Mouse (Mus musculus) urinary bladder, adult 18-20 months (tissue): ENCODE measurements around the gene Pkdrej.

ENCODE experiments used
- DNase-seq, 2 experiments: peaks; one replicate each; pipeline ENCODE4 v3.0.0; 2022; ENCODE audit warnings: low spot score in 2 of 2, mixed read lengths in 2 of 2

Pkdrej gene

DNA sequence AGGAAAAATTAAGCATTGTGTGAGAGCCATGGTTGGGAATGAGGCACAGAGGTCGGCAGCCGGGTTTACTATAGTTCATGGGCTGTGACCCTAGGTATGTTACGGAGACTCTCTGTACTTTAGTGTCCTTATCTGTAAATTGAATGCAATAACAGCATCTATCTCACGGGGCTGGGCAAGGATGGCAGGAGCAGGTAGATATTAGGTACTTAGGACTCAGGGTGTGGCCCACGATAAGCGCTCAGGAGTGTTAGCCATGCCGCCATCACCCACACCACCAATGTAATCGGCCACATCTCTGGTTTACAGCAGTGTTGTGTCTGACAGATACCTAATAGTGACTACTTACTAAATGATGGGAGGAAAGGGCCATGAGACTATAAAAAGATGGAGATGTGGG is 52.5 kb downstream of the Pkdrej start:
- DNase-seq: no peak

DNA sequence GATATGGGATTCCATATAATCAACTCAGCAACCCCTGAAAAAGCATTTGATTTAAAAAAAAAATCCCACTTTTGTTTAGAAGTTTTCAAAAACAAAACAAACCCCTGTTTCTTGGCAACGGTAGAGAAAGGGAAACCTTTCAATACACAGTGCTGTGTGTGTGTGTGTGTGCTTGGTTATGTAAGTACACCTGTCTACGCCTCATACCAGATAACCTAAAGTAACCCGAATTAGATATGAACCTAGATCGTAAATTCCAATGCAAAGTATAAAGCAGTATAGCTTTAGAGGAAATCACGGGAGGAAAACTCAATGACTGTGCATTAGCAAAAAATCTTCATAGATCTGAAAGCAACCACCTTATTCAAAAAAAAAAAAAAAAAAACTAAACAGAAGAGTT is 54.9 kb downstream of the Pkdrej start:
- no peak for DNase-seq

DNA sequence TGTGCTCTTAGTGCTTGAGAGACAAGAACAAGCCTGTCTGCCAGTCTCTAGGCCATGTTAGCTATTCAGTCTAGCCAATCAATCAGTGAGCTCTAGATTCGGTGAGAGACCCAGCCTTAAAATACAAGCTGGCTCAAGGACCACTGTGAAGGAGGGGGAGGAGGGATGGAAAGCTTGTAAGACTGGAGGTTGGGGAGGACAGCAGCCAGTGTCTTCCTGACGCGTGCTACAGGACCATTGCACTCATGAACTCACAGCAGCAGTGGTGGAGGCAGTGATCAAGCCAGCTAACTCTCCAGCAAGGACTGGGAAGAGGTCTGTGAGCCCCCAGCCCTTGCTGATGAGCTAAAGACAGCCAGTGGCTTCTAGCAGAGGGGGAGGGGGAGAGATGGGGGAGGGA is 56.5 kb downstream of the Pkdrej start:
- DNase-seq: no peak
